Mouse (Mus musculus) neural tube, embryonic 12.5 days (tissue): ENCODE measurements around the gene Syt2. TPM values are rescaled to one million over a fixed set of nuclear protein-coding genes. Genes with fewer than 3 reads are reported as not detected.

ENCODE experiments used
- ATAC-seq: fragments of 200-750 bp; cut with Nextera tagmentation; 2 replicates; pipeline ENCODE4 v1.8.0; 2017; ENCODE audit warnings: low read depth, mild to moderate bottlenecking, moderate TSS enrichment, moderate library complexity; ENCODE audit not compliant: low FRiP score
- H3K27ac ChIP-seq: fragments of 300-500 bp; sonication (generic); 2 replicates; pipeline ENCODE4 v1.5.1; 2016
- H3K27me3 ChIP-seq: fragments of 300-500 bp; sonication (generic); replicated peaks from 2 replicates; pipeline ENCODE4 v1.6.1; 2016; ENCODE audit warnings: mild to moderate bottlenecking
- H3K36me3 ChIP-seq: fragments of 300-500 bp; sonication (generic); 2 replicates; pipeline ENCODE4 v1.6.1; 2016; ENCODE audit warnings: mild to moderate bottlenecking
- H3K4me1 ChIP-seq: fragments of 300-500 bp; sonication (generic); 2 replicates; pipeline ENCODE4 v1.6.1; 2016
- H3K4me2 ChIP-seq: fragments of 300-500 bp; sonication (generic); replicated peaks from 2 replicates; pipeline ENCODE4 v1.6.1; 2016; ENCODE audit warnings: mild to moderate bottlenecking
- H3K4me3 ChIP-seq: fragments of 300-500 bp; sonication (generic); 2 replicates; pipeline ENCODE4 v1.5.1; 2016
- H3K9ac ChIP-seq: fragments of 300-500 bp; sonication (generic); 2 replicates; pipeline ENCODE4 v1.6.1; 2016; ENCODE audit warnings: mild to moderate bottlenecking
- H3K9me3 ChIP-seq: fragments of 300-500 bp; sonication (generic); 2 replicates; pipeline ENCODE4 v1.6.1; 2016; ENCODE audit warnings: mild to moderate bottlenecking
- WGBS: fragments of 180-500 bp; shearing (Covaris S2); methylation state at CpG from one replicate; pipeline ENCODE4 v1.1.7; 2016; 5-methylcytosine and 5-hydroxymethylcytosine counted together
- polyA plus RNA-seq: library from polyadenylated mRNA; unstranded; fragments of >200 nt; fragmentation: Nextera tagmentation; extraction: Ambion mirVana; gene quantifications from 2 replicates; pipeline ENCODE4 v1.2.1, GENCODE M21; 2016

The Syt2 gene
- polyA plus RNA-seq, 1 experiment from 2014 or later, result 9.8 TPM

DNA sequence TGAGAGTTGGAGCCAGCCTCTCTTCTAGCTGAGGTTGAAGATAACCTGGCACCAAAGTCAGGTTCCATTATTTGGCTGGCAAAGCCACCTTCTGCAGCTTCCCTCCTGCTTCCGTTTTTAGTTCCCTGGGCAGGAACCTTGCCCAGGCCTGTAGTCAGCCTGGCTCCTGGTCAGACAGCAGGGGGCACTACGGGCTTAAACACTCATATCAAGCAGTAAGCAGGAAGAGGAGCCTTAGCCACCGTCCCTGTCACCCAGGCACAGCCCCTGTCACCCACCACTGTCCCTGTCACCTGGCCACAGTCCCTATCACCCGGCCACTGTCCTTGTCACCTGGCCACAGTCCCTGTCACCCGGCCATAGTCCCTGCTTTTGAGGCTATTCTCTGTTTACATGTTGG, 78.8 kb downstream of the Syt2 start:
- Histone ChIP-seq H3K4me3 (no peak overlapping the region), H3K4me2 (no peak overlapping the region), H3K27me3 (no peaks in the 10 kb centered on the region), H3K27ac (no peak overlapping the region), H3K9me3 (no peaks in the 10 kb centered on the region), H3K9ac (no peak overlapping the region), H3K4me1 (no peaks in the 10 kb centered on the region), H3K36me3 (no peaks in the 10 kb centered on the region)
- WGBS, result 54% methylated on average over 5 of the region's 5 CpGs
- ATAC-seq, result no peak

DNA sequence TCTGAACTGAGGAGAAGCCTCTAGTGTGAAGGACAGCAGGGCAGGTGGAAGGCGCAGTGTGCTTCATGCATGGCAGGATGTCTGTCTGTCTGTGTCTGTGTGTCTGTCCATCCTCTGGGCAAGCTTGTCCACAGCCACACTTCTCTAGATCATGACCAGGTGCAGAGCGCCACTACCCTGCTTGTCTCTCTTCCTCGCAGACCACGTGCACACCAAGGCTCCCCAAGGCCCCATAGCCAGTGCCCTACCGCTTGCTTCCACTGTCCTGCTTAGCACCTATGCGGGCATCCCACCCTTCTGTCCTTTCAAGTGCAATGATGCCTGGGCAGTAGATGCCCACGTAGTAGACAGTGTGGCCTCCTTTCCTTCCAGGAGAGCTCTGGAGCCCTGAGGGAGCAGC, 80.0 kb downstream of the Syt2 start:
- ATAC-seq, result no peak
- H3K27me3 ChIP-seq, result no peaks in the 10 kb centered on the region
- no peak overlapping the region for H3K4me2 ChIP-seq
- no peaks in the 10 kb centered on the region for H3K36me3 ChIP-seq
- H3K9ac ChIP-seq, result no peak overlapping the region
- H3K9me3 ChIP-seq, result no peaks in the 10 kb centered on the region
- H3K4me1 ChIP-seq, result no peaks in the 10 kb centered on the region
- H3K27ac ChIP-seq, result no peak overlapping the region
- 94% methylated on average over 7 of the region's 7 CpGs for WGBS
- H3K4me3 ChIP-seq, result no peak overlapping the region

DNA sequence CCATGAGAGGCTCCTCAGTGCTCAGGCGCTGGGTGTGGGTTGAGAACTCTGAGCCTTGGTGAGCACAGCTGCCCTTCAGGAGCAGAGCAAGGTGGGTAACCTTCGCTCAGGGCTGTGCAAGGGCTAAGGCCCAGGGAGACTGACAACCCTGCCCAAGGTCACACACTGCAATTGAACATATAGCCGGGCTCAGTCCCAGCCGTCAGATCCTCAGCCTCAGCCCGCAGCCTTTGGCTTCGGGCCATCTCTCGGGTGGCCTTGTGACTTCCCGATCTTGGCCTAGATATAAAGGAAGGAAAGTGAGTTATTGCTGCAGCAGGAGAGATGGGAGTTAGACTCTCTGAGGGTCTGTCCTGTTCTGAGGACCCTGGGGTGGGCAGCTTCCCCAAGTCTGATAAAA, 80.8 kb downstream of the Syt2 start:
- H3K4me1 ChIP-seq, result no peaks in the 10 kb centered on the region
- H3K27ac ChIP-seq, result no peak overlapping the region

DNA sequence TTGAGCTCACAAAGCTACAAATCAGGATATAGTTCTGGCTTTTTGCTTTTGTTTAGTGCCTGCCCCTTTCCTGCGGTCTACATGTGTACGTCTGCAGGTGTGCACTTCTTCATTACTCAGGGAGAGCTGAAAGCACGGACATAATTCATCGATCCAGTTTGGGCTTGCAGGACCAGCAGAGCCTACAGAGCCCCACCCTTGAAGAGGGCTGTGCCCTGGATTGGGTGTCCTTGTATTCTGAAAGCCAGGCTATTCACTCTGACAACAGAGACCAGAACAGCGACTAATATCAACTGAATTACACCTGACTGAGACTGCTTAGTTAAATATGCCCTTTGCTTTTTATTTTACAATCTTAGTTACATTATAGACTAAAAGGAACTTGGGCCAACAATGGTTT, 87.2 kb downstream of the Syt2 start:
- Histone ChIP-seq H3K36me3 (no peaks in the 10 kb centered on the region), H3K9ac (no peak overlapping the region), H3K27me3 (no peaks in the 10 kb centered on the region; the same call in 1 of the 2 replicates), H3K4me1 (no peaks in the 10 kb centered on the region), H3K27ac (no peak overlapping the region), H3K9me3 (no peaks in the 10 kb centered on the region), H3K4me2 (no peak overlapping the region), H3K4me3 (no peak overlapping the region)
- WGBS, result 87% methylated on average over 5 of the region's 5 CpGs
- ATAC-seq, result no peak

More for the DNA sequence above, 80.8 kb downstream of the Syt2 start:
- Histone ChIP-seq H3K4me2 (no peak overlapping the region), H3K36me3 (no peaks in the 10 kb centered on the region), H3K9me3 (no peaks in the 10 kb centered on the region), H3K4me3 (no peak overlapping the region), H3K27me3 (no peaks in the 10 kb centered on the region), H3K9ac (no peak overlapping the region)
- no peak for ATAC-seq
- WGBS, result 82% methylated on average over 8 of the region's 8 CpGs

DNA sequence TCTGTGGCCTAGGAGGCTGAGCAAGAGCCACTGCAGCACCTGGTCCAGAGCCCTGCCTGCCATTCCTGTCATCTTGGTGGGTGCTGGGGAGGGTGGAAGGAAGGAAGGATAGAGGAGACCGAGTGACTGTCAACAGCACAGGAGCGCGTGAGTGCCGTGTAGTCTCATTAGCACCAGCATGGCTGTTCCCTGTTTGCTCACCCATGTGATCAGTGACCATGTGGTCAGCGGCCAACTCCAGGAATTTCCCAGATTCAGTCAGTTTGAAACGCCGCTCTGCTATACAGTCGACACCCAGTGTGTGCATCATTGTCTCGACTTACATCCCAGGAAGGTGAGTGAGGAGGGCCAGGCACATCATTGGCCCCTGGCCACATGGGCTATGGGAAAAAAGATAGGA, 91.0 kb downstream of the Syt2 start:
- H3K27ac ChIP-seq, result no peak overlapping the region

DNA sequence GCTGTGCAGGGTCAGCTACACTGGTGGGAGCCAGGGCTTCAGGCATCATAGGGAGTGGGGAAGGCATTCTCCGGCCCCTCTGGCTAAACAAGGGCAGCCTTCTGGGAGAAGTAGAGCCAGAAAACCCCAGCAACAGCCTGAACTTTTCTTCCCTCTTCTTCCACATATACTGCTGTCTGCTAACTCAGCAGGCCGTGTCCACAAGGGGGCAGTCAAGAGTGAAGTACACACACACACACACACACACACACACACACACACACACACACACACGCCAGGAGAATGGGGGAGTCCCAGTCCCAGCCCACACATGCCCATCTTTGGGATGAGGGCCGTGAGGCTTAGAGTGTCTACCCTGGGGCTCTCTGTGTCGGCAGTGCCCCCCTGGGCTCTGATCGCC, 95.0 kb downstream of the Syt2 start:
- H3K36me3 ChIP-seq, result peaks cover 4% of the 10 kb centered on the region; the same call in 1 of the 2 replicates
- H3K9me3 ChIP-seq, result no peaks in the 10 kb centered on the region
- no peaks in the 10 kb centered on the region for H3K27me3 ChIP-seq
- no peak for ATAC-seq
- no peak overlapping the region for H3K9ac ChIP-seq
- WGBS, result 88% methylated on average over 6 of the region's 6 CpGs
- no peak overlapping the region for H3K4me3 ChIP-seq
- no peaks in the 10 kb centered on the region for H3K4me1 ChIP-seq
- H3K27ac ChIP-seq, result no peak overlapping the region
- no peak overlapping the region for H3K4me2 ChIP-seq

More for the DNA sequence above, 91.0 kb downstream of the Syt2 start:
- Histone ChIP-seq H3K27me3 (no peaks in the 10 kb centered on the region; the same call in 1 of the 2 replicates), H3K9ac (no peak overlapping the region), H3K4me1 (no peaks in the 10 kb centered on the region), H3K4me2 (no peak overlapping the region), H3K9me3 (no peaks in the 10 kb centered on the region), H3K4me3 (no peak overlapping the region), H3K36me3 (no peaks in the 10 kb centered on the region)
- ATAC-seq, result no peak
- WGBS, result 75% methylated on average over 9 of the region's 9 CpGs

DNA sequence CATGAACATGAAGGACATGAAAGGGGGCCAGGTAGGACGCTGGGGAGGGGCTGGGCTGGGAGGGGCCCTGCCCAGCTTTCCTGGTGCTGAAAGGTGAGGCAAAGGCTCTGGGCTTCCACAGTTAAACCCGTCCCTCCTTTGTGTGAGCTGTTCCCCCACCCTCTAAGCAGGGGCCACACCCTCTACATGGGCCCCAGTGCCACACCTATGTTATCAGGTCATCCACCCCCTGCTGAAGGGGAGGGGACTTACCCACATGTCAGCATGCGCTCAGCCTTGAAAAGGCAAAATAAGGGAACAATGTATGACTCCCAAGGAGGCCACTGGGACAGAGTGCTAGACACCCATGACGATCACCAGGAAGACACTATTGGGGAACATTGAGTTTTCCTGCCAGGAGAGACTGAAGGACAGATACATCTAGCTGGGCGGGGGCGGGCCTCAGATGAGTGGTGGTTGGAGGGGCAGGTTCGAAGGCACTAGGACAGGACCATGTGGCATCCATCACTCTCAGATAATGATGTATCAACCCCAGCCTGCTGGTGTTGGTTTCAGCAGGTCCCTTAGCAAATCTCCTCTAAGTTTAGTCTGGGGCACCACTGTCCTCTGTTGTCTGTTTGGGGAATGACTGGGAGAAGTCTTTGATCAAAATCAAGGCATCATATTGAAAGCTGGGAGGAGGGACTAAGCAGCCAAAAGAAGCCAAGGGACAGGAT, 95.6 kb downstream of the Syt2 start:
- no peak for ATAC-seq
- no peaks in the 10 kb centered on the region for H3K9me3 ChIP-seq
- no peak overlapping the region for H3K27ac ChIP-seq
- 85% methylated on average over 7 of the region's 7 CpGs for WGBS
- no peak overlapping the region for H3K4me2 ChIP-seq
- peaks cover 4% of the 10 kb centered on the region; the same call in 1 of the 2 replicates for H3K36me3 ChIP-seq
- H3K27me3 ChIP-seq, result no peaks in the 10 kb centered on the region
- H3K9ac ChIP-seq, result no peak overlapping the region
- no peaks in the 10 kb centered on the region for H3K4me1 ChIP-seq
- no peak overlapping the region for H3K4me3 ChIP-seq

DNA sequence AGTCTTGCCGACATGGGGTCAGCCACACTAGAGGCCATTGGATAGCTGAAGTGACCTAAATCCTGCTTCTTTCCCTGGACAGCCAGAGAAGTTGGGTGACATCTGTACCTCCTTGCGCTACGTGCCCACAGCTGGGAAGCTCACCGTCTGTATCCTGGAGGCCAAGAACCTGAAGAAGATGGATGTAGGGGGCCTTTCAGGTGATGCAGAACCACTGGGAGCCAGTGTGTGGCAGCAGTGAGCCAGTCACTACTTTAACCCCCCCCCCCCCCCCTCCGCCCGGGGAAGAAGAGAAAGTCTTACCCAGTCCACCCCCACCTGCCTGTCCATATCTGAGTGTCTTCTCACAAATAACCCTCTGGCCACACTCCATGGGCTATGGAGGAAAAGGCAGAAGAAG, 99.2 kb downstream of the Syt2 start:
- WGBS, result 59% methylated on average over 5 of the region's 6 CpGs
- Histone ChIP-seq H3K36me3 (peaks cover 4% of the 10 kb centered on the region; the same call in 1 of the 2 replicates), H3K27ac (no peak overlapping the region), H3K4me1 (0 out of 2 replicates have a peak, but pooled peaks cover 3% of the 10 kb centered on the region), H3K27me3 (no peaks in the 10 kb centered on the region), H3K4me3 (no peak overlapping the region), H3K9ac (no peak overlapping the region), H3K9me3 (no peaks in the 10 kb centered on the region), H3K4me2 (no peak overlapping the region)
- no peak for ATAC-seq

DNA sequence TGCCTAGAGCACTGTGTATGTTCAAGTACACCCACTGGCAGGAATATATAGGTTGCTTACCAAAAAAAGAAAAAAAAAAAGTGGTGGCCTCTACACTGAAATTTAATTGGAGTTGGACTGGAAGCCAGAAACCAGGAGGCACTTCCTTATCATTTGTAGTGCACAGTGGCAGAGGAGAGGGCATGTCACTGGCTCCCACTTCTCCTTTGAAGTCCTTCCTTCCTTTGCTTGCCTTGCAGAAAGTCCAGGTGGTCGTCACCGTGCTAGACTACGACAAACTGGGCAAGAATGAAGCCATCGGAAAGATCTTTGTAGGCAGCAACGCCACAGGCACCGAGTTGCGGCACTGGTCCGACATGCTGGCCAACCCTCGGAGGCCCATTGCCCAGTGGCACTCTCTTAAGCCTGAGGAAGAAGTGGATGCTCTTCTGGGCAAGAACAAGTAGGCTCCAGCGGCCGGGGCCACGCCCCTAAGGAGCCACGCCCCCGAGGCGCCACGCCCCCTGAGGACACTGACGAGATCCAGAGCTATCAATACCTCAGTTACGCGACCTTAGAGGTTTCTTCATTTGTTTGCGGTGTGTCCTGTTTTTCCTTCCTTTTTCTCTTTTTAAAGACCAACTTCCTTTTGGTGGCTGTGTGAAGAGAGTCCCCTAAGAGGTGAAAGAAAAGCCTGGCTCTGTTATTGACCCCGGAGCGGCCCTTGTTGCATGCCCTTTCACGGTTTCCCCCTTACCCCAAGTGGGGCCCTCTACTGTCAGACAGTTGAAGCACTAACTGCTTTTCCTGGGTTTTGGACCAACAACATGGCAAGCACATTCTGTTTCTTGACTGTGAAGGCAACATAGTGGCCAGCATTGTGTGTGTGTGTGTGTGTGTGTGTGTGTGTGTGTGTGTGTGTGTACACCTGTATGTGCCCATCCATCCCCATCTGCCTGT, 101.0 kb downstream of the Syt2 start:
- ATAC-seq, result no peak
- peaks cover 4% of the 10 kb centered on the region; the same call in 1 of the 2 replicates for H3K36me3 ChIP-seq
- no peaks in the 10 kb centered on the region for H3K9me3 ChIP-seq
- no peaks in the 10 kb centered on the region for H3K27me3 ChIP-seq
- H3K4me2 ChIP-seq, result peak overlapping the region; percentile 24
- no peak overlapping the region for H3K4me3 ChIP-seq
- 0 out of 2 replicates have a peak, but pooled peaks cover 3% of the 10 kb centered on the region for H3K4me1 ChIP-seq
- H3K27ac ChIP-seq, result no peak overlapping the region
- 18% methylated on average over 23 of the region's 23 CpGs for WGBS
- no peak overlapping the region for H3K9ac ChIP-seq

DNA sequence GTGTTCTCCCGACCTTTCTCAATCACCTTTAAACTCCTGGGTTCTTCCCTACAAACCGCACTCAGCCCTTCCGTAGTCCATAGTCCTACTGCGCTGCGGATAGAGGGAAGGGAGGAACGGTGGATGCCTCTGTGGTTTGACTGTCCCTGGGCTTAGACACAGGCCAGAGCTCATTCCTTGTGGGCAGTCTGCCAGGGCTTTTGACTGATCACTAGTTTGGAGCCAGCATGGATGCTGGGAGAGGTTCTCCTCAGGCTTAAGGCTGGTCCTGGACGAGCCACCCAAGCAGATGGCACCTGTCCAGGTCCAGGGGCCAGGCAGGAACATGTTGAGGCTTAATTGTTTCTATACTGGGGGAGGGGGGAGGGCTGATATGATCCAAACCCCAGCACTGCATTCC, 103.4 kb downstream of the Syt2 start:
- no peak overlapping the region for H3K4me3 ChIP-seq
- H3K4me2 ChIP-seq, result no peak overlapping the region
- ATAC-seq, result no peak
- no peaks in the 10 kb centered on the region for H3K9me3 ChIP-seq
- no peaks in the 10 kb centered on the region for H3K27me3 ChIP-seq
- no peaks in the 10 kb centered on the region for H3K36me3 ChIP-seq
- 87% methylated on average over 7 of the region's 7 CpGs for WGBS
- peaks cover 9% of the 10 kb centered on the region; the same call in 1 of the 2 replicates for H3K4me1 ChIP-seq
- H3K9ac ChIP-seq, result no peak overlapping the region
- H3K27ac ChIP-seq, result no peak overlapping the region

DNA sequence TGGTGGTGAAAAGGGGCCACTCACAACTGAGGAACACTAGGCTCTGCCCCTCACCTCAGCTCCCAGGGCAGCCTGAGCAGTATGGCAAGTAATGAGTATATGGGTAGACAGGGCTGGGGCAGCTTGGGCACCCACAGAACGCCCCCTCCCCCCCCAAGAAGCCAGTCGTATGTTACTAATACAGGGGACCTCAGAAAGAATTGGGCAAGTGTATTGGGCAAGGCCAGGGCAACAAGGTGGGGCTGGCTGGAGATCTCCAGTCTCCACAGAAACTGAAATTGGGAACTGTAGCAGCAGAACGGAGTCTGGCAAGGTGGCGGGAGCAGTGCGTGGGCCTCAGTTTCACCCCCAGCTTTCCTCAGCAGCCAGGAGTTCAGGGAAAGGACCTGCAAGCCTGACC, 106.0 kb downstream of the Syt2 start:
- 88% methylated on average over 5 of the region's 5 CpGs for WGBS
- Histone ChIP-seq H3K4me1 (peaks cover 16% of the 10 kb centered on the region), H3K9ac (no peak overlapping the region), H3K9me3 (no peaks in the 10 kb centered on the region), H3K4me2 (no peak overlapping the region), H3K4me3 (no peak overlapping the region), H3K36me3 (no peaks in the 10 kb centered on the region), H3K27me3 (no peaks in the 10 kb centered on the region), H3K27ac (no peak overlapping the region)
- no peak for ATAC-seq
